Comparison of ENCODE assay signal across 9 mouse cellular contexts in genomic region chr7:131541184-131542114, GRCm38 (mm10). TPM values are rescaled to one million over a fixed set of nuclear protein-coding genes. Genes with fewer than 3 reads are reported as not detected.
DNase-seq lines count a peak whose midpoint lies in the region; ATAC-seq lines count a peak whose summit lies in the region.
"Had no signal": no experiment of that assay in that cellular context is flagged by ENCODE, and none has a peak within 500 bp of the region (broad histone marks: within the 10 kb centered on the region; RNA-seq: fewer than 3 reads in every experiment).

No protein-coding gene starts in this region.

- peaks cover 32% of the 10 kb centered on the region for H3K4me1 ChIP-seq in kidney, embryonic 15.5 days
- H3K4me1 ChIP-seq in embryonic facial prominence, embryonic 13.5 days, result peaks cover 28% of the 10 kb centered on the region
- H3K4me1 ChIP-seq in limb, embryonic 10.5 days, result peaks cover 32% of the 10 kb centered on the region

- no peaks in the 10 kb centered on the region for H3K9me3 ChIP-seq in kidney, embryonic 15.5 days (replicated peaks)
- no peaks in the 10 kb centered on the region for H3K9me3 ChIP-seq in embryonic facial prominence, embryonic 13.5 days
- no peaks in the 10 kb centered on the region for H3K9me3 ChIP-seq in limb, embryonic 10.5 days (replicated peaks)

- no peaks in the 10 kb centered on the region for H3K36me3 ChIP-seq in kidney, embryonic 15.5 days
- no peaks in the 10 kb centered on the region for H3K36me3 ChIP-seq in embryonic facial prominence, embryonic 13.5 days
- no peaks in the 10 kb centered on the region for H3K36me3 ChIP-seq in limb, embryonic 10.5 days

- H3K27ac ChIP-seq in kidney, embryonic 15.5 days, result no peak overlapping the region
- H3K27ac ChIP-seq in embryonic facial prominence, embryonic 13.5 days, result no peak overlapping the region
- no peak overlapping the region for H3K27ac ChIP-seq in limb, embryonic 10.5 days

- 1% methylated on average over 41 of the region's 41 CpGs for whole genome bisulfite sequencing in kidney, embryonic 15.5 days
- WGBS in embryonic facial prominence, embryonic 13.5 days, result 1% methylated on average over 41 of the region's 41 CpGs
- 1% methylated on average over 41 of the region's 41 CpGs for WGBS in limb, embryonic 10.5 days

- ATAC-seq in kidney, embryonic 15.5 days (replicated peaks; ENCODE audit: low FRiP score), result no peak
- no peak for ATAC-seq in embryonic facial prominence, embryonic 13.5 days (ENCODE audit: insufficient number of reproducible peaks, insufficient read depth, low FRiP score, low TSS enrichment, low read depth)

- peaks cover 98% of the 10 kb centered on the region for H3K27me3 ChIP-seq in kidney, embryonic 15.5 days
- peaks cover 97% of the 10 kb centered on the region for H3K27me3 ChIP-seq in embryonic facial prominence, embryonic 13.5 days
- peaks cover 98% of the 10 kb centered on the region for H3K27me3 ChIP-seq in limb, embryonic 10.5 days (ENCODE audit: low read depth, poor library complexity, severe bottlenecking)

- peak overlapping the region; percentile 72 for H3K4me2 ChIP-seq in kidney, embryonic 15.5 days
- peak overlapping the region; percentile 63 for H3K4me2 ChIP-seq in embryonic facial prominence, embryonic 13.5 days

- no peak overlapping the region for H3K9ac ChIP-seq in kidney, embryonic 15.5 days
- H3K9ac ChIP-seq in embryonic facial prominence, embryonic 13.5 days, result no peak overlapping the region

- peak overlapping the region; percentile 41 for H3K4me3 ChIP-seq in kidney, embryonic 15.5 days (replicated peaks)
- peak overlapping the region; percentile 40 for H3K4me3 ChIP-seq in embryonic facial prominence, embryonic 13.5 days
- peak overlapping the region; percentile 57 for H3K4me3 ChIP-seq in limb, embryonic 10.5 days

- DNase-seq in kidney, adult 11 months, result no peak
- DNase-seq in limb, embryonic 10.5 days (ENCODE audit: low spot score), result peak; percentile 65
- DNase-seq in retina, embryonic 14.5 days (ENCODE audit: low spot score), result peak; percentile 13
- DNase-seq in urinary bladder, adult 18-20 months (ENCODE audit: low spot score in 2 of 2), result no peak
- DNase-seq in spleen, postnatal 10 days (ENCODE audit: low spot score in 2 of 2), result no peak
- no peak for DNase-seq in left cerebral cortex, adult 9 months (ENCODE audit: low spot score in 2 of 2)

RNA-seq across cellular contexts. Expression of gene Hmx3, which starts 1.2 kb away (rescaled TPM):
- polyA plus RNA-seq in kidney, embryonic 15.5 days (2015; fragmentation: Nextera tagmentation; extraction: Ambion mirVana), result not detected in 2 replicates
- polyA plus RNA-seq in embryonic facial prominence, embryonic 13.5 days (2015; fragmentation: Nextera tagmentation; extraction: Ambion mirVana), result not detected in 2 replicates
- not detected in 2 replicates for polyA plus RNA-seq in limb, embryonic 10.5 days (2016; fragmentation: Nextera tagmentation; extraction: Ambion mirVana)
- polyA plus RNA-seq: testis, adult 2 months had no signal

RNA-seq across cellular contexts. Expression of gene Hmx2, which starts 7.1 kb away (rescaled TPM):
- polyA plus RNA-seq in kidney, embryonic 15.5 days (2015; fragmentation: Nextera tagmentation; extraction: Ambion mirVana), result 0.22 TPM in 1 of 2 replicates, not detected in the other
- polyA plus RNA-seq in embryonic facial prominence, embryonic 13.5 days (2015; fragmentation: Nextera tagmentation; extraction: Ambion mirVana), result 0.08 TPM in 1 of 2 replicates, not detected in the other
- polyA plus RNA-seq in limb, embryonic 10.5 days (2016; fragmentation: Nextera tagmentation; extraction: Ambion mirVana), result not detected in 2 replicates
- polyA plus RNA-seq: testis, adult 2 months had no signal

RNA-seq across cellular contexts. Expression of gene Bub3, which starts 18.6 kb away (rescaled TPM):
- polyA plus RNA-seq in kidney, embryonic 15.5 days (2015; fragmentation: Nextera tagmentation; extraction: Ambion mirVana), result 222 and 231 TPM in 2 replicates
- polyA plus RNA-seq in embryonic facial prominence, embryonic 13.5 days (2015; fragmentation: Nextera tagmentation; extraction: Ambion mirVana), result 232 and 237 TPM in 2 replicates
- 338 and 339 TPM in 2 replicates for polyA plus RNA-seq in limb, embryonic 10.5 days (2016; fragmentation: Nextera tagmentation; extraction: Ambion mirVana)

Comparison
In these comparisons a context has a peak if more than half of its experiments do, and no peak if none do; other contexts are left out.
1. DNase-seq: peak in limb, embryonic 10.5 days (single experiment) and retina, embryonic 14.5 days (single experiment); none in kidney, adult 11 months (single experiment), urinary bladder, adult 18-20 months (0 of 2), spleen, postnatal 10 days (0 of 2) and left cerebral cortex, adult 9 months (0 of 2).
2. Peak in every context shown above with its lines, with median percentiles within 50 percentile points of each other: H3K4me3 ChIP-seq.